Mouse (Mus musculus): ENCODE data around the gene Gm10964. TPM values are rescaled to one million over a fixed set of nuclear protein-coding genes. Genes with fewer than 3 reads are reported as not detected.

Gene Gm10964
- not detected for total RNA-seq (2021)

GRCm38 (mm10) chr3:103739329-103739728, at the start of gene Gm10964:
Gene Gm10964, plus strand, starts transcription at chr3:103739366.
- DNase-seq: no peak

GRCm38 (mm10) chr3:103690506-103690905, 48.7 kb upstream of the Gm10964 start:
- DNase-seq: no peak

DNA sequence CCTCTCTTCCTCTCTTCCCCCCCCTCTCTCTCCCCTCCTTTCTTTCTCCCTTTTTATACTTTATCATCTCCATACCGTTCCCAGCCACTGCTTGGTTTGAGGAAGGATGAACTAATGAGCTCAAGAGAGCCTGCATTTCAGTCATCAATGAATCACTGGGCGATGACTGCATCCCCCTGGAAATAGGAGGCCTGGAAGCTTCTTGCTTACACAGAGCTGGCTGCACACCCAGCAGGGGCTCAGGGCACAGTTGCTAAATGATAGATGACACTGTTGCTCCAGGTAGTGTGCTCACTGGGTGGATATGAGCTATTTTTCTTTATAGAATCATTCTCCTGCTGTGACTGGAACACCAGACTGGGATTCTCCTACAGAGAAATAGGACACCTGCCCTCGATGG, 43.6 kb upstream of the Gm10964 start:
- DNase-seq: no peak

DNA sequence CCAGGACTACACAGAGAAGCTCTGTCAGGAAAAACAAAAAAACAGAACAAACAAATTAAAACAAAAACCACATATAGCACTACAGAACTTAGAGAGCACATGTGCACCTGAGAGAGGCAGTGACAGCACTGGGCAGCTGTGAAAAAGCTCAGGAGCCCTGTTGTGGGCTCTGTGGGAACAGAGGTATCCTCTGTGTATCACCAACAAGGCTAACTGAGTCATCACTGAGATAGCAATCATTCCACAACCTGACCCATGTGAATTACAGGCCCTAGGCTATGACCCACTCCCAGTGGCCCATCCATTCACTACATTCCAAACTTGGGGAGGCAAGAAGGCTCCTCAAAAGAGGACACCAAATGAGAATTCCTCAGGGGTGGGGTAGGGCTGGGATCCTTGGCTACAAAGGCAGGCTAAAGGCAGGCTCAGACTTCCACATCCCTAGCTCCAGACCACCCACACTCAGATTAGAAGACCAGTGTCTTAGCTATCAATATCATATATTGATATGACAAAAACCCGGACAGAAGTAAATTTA, 42.7 kb upstream of the Gm10964 start:
- DNase-seq: no peak

DNA sequence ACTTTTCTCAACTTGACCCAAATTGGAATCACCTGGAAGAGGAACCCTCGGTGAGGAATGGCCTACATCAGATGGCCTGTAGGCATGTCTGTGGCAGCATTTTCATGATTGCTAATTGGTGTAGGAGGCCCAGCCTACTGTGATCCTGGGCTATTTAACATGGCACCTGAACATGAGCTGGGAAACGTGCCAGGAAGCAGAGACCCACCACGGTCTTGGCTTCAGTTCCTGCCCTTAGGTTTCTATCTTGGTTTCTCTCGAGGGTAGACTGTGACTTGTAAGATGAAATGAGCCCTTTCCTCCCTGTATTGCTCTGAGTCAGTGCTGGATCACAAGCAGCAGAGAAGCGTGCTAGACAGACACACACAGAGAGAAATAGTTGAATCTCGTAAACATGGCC, 34.5 kb upstream of the Gm10964 start:
- DNase-seq: no peak

- DNase-seq: no peak
These were observed 33.7 kb upstream of the Gm10964 start for GRCm38 (mm10) chr3:103705426-103705825.

GRCm38 (mm10) chr3:103709470-103710040, 29.6 kb upstream of the Gm10964 start:
- no peak for DNase-seq

GRCm38 (mm10) chr3:103712196-103712595, 27.0 kb upstream of the Gm10964 start:
- no peak for DNase-seq

GRCm38 (mm10) chr3:103714236-103714875, 24.8 kb upstream of the Gm10964 start:
- no peak for DNase-seq

- no peak for DNase-seq
These were observed 24.2 kb upstream of the Gm10964 start for GRCm38 (mm10) chr3:103714942-103715341.

GRCm38 (mm10) chr3:103715762-103716693, 23.1 kb upstream of the Gm10964 start:
- no peak for DNase-seq

- DNase-seq: no peak
These were observed 22.1 kb upstream of the Gm10964 start for GRCm38 (mm10) chr3:103716774-103717760.

- no peak for DNase-seq
These were observed 20.4 kb upstream of the Gm10964 start for GRCm38 (mm10) chr3:103718728-103719127.

DNA sequence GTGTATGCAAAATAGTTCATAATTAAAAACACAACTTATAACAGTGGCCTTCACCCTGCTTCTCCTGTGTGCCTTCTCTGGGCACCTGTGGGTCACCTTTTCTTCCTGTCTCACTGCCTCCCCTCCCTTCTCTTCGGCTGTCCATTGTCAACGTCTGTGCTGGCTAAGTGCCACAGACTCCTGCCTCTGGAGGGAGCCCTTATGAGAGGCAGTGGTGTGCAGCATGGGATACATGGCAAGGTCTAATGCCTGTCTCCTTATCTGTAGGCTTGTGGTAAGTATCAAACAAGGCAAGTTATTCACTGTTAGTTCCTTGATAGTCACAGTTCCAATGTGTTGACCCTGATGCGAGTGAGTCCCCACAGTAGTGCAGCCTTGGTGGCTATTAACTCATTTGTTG, 15.0 kb upstream of the Gm10964 start:
- DNase-seq: no peak

GRCm38 (mm10) chr3:103726642-103727041, 12.5 kb upstream of the Gm10964 start:
- DNase-seq: no peak

GRCm38 (mm10) chr3:103727813-103728326, 11.3 kb upstream of the Gm10964 start:
- no peak for DNase-seq

DNA sequence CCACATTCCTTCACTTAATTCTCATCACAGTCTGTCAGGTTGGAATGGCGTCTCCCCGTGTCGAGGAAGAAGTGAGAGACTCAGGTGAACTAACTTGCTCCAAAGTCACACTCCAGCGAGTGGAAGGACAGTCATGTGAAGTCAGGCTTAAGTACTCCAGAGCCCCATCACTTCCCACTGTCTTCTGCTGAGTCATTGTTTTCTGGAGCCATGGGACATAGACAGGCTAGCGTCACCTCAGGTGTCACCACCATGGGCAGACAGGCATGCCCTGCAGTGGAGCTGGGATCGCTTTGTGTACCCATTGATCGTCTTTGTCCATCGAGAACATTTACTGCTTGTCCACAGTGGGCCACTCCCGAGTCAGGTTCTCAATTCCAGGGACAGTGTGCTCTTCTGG, 9.3 kb upstream of the Gm10964 start:
- no peak for DNase-seq

GRCm38 (mm10) chr3:103732116-103732515, 7.0 kb upstream of the Gm10964 start:
- no peak for DNase-seq

GRCm38 (mm10) chr3:103733176-103733575, 6.0 kb upstream of the Gm10964 start:
- DNase-seq: no peak

GRCm38 (mm10) chr3:103733799-103734695, 5.1 kb upstream of the Gm10964 start:
- DNase-seq: peak; percentile 34 to 55

Measured in layer of hippocampus, postnatal 36 days (tissue).